Mouse (Mus musculus): ENCODE results near the gene Cd2. TPM values are rescaled to one million over a fixed set of nuclear protein-coding genes. Genes with fewer than 3 reads are reported as not detected.

The Cd2 gene
- 0.20 TPM in 1 of 2 replicates, not detected in the other for polyA plus RNA-seq (2015; fragmentation: Nextera tagmentation; extraction: Ambion mirVana)

DNA sequence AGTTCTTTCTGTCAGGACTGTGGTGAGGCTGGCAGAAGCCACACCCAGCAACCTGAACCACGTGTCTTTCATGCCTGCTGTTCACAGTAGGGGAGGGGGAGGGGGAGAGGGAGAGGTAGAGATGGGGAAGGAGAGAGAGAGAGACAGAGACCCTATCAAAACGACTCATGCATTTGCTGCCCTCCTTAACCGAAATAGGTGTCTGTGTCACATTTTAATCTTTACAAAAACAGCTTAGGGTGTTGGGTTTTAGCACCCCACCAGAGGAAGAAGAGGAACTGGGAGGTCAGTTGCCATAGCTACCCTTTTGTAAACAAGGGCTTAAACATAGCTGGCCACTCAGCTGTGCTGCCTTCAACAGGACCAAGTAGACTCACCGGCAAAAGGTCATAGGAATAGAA, at the start of gene Cd2:
TSS of gene Cd2 (minus strand) at position 29 of the 401 bp plus-strand sequence.
- 29% methylated on average over 4 of the region's 4 CpGs for WGBS
- no peak for ATAC-seq (ENCODE audit: insufficient number of reproducible peaks, low FRiP score, low TSS enrichment, low read depth)

GRCm38 (mm10) chr3:101328617-101329016, 40.9 kb upstream of the Cd2 start:
- no peaks in the 10 kb centered on the region; the same call in 1 of the 2 replicates for H3K9me3 ChIP-seq
- 32% methylated on average over 7 of the region's 7 CpGs for WGBS
- H3K27ac ChIP-seq, result no peak overlapping the region
- H3K4me2 ChIP-seq, result no peak overlapping the region
- no peaks in the 10 kb centered on the region for H3K36me3 ChIP-seq
- H3K4me3 ChIP-seq, result no peak overlapping the region
- H3K27me3 ChIP-seq, result no peaks in the 10 kb centered on the region
- peaks cover 16% of the 10 kb centered on the region for H3K4me1 ChIP-seq
- H3K9ac ChIP-seq, result no peak overlapping the region
- ATAC-seq (ENCODE audit: insufficient number of reproducible peaks, low FRiP score, low TSS enrichment, low read depth), result peak; percentile 65; the same call in 1 of the 2 replicates

More for the DNA sequence above, at the start of gene Cd2:
- Histone ChIP-seq H3K9me3 (no peaks in the 10 kb centered on the region), H3K4me3 (no peak within 1 kb of the TSS), H3K27me3 (no peaks in the 10 kb centered on the region), H3K4me1 (no peaks in the 10 kb centered on the region), H3K36me3 (no peaks in the 10 kb centered on the region), H3K9ac (no peak within 1 kb of the TSS), H3K27ac (no peak within 1 kb of the TSS), H3K4me2 (no peak within 1 kb of the TSS)

GRCm38 (mm10) chr3:101327248-101327647, 39.5 kb upstream of the Cd2 start:
- H3K4me1 ChIP-seq, result peaks cover 22% of the 10 kb centered on the region
- no peaks in the 10 kb centered on the region for H3K36me3 ChIP-seq
- H3K27ac ChIP-seq, result no peak overlapping the region
- H3K9ac ChIP-seq, result no peak overlapping the region
- 68% methylated on average over 2 of the region's 2 CpGs for WGBS
- H3K27me3 ChIP-seq, result no peaks in the 10 kb centered on the region
- no peak overlapping the region for H3K4me2 ChIP-seq
- no peaks in the 10 kb centered on the region; the same call in 1 of the 2 replicates for H3K9me3 ChIP-seq
- no peak overlapping the region for H3K4me3 ChIP-seq
- ATAC-seq (ENCODE audit: insufficient number of reproducible peaks, low FRiP score, low TSS enrichment, low read depth), result no peak

DNA sequence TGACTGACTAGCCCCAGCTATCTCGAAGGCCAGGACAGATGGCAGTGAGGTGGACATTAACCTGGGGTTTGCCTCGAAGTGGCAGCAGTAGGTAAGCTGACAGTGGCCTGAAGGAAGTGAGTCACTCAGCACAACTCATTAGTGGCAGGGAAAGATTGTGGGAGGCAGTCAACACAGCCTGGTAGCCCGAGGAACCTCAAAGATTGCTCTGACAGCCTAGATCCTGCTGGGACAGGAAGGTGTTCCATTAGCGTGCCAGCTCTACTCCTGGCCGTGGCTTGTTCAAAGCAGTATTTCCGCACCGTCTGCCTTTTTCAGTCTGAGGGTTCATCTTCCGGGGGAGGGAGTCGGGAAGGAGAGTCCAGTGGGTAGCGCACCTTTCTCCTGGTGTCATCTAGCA, 34.7 kb upstream of the Cd2 start:
- Histone ChIP-seq H3K4me1 (peaks cover 23% of the 10 kb centered on the region; the same call in 1 of the 2 replicates), H3K27ac (no peak overlapping the region), H3K36me3 (no peaks in the 10 kb centered on the region), H3K4me3 (no peak overlapping the region), H3K4me2 (no peak overlapping the region), H3K27me3 (no peaks in the 10 kb centered on the region), H3K9me3 (no peaks in the 10 kb centered on the region), H3K9ac (no peak overlapping the region)
- 50% methylated on average over 10 of the region's 10 CpGs for WGBS
- ATAC-seq (ENCODE audit: insufficient number of reproducible peaks, low FRiP score, low TSS enrichment, low read depth), result no peak

- Histone ChIP-seq H3K9me3 (no peaks in the 10 kb centered on the region), H3K4me2 (no peak overlapping the region), H3K9ac (no peak overlapping the region), H3K36me3 (no peaks in the 10 kb centered on the region), H3K27ac (no peak overlapping the region), H3K4me3 (no peak overlapping the region), H3K27me3 (no peaks in the 10 kb centered on the region), H3K4me1 (peaks cover 16% of the 10 kb centered on the region; the same call in 1 of the 2 replicates)
- 45% methylated on average over 7 of the region's 7 CpGs for WGBS
- no peak for ATAC-seq (ENCODE audit: insufficient number of reproducible peaks, low FRiP score, low TSS enrichment, low read depth)
Observed at GRCm38 (mm10) chr3:101320874-101321273, 33.1 kb upstream of the Cd2 start.

DNA sequence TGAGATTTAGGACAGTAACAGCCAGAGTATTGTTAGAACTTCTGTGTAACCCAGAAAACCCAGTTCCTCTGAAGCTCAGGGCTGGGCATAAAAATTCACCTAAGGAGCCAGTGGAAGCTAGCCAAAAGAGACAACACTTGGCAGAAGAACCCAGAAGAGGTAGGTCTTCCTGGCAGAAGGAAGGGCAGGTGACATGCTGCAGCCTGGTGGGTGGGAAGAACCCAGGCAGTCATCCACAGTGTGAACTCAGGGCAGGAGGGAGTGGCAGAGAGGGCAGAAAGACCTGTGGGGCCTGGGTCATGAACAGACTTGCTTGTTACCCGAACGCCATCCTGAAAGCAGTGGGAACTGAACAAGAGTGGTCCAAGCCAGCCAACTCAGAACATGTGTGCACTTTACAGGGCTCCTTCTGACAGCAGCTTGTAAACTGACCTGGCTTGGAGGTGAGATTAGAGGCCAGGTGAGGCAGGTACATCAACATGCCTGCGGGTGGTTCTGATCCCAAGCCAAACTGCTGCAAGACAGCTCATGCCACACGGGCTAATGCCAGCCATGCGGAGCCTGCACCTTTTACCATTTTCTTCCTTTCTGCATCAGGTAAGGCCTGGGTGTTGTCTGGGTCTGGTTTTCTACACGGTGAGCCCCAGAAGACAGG, 30.9 kb upstream of the Cd2 start:
- H3K27me3 ChIP-seq, result no peaks in the 10 kb centered on the region
- H3K36me3 ChIP-seq, result no peaks in the 10 kb centered on the region
- 66% methylated on average over 6 of the region's 6 CpGs for WGBS
- no peak overlapping the region for H3K4me2 ChIP-seq
- no peak overlapping the region for H3K27ac ChIP-seq
- no peak overlapping the region for H3K9ac ChIP-seq
- ATAC-seq (ENCODE audit: insufficient number of reproducible peaks, low FRiP score, low TSS enrichment, low read depth), result no peak
- no peak overlapping the region for H3K4me3 ChIP-seq
- no peaks in the 10 kb centered on the region for H3K9me3 ChIP-seq
- H3K4me1 ChIP-seq, result peaks cover 14% of the 10 kb centered on the region; the same call in 1 of the 2 replicates

DNA sequence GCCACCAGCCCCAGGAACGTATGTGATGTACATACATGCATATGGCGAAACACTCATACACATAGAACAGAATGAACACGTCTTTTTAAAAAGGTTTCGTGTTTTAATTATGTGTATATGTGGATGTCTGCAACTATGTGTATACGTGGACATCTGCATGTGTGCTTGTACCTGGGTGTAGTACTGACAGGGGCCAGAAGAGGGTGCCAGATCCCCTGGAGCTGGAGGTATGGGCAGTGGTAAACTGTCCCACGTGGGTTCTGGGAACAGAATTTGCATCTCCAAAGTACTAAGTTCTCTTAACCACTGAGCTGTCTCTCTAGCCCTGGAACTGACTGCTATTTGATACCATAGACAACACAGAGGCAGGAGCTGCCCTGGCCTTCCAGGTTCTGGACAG, 30.4 kb upstream of the Cd2 start:
- Histone ChIP-seq H3K4me1 (peaks cover 14% of the 10 kb centered on the region; the same call in 1 of the 2 replicates), H3K36me3 (no peaks in the 10 kb centered on the region), H3K9ac (no peak overlapping the region), H3K4me2 (no peak overlapping the region), H3K27me3 (no peaks in the 10 kb centered on the region), H3K27ac (no peak overlapping the region), H3K4me3 (no peak overlapping the region), H3K9me3 (no peaks in the 10 kb centered on the region)
- 76% methylated on average over 6 of the region's 6 CpGs for WGBS
- no peak for ATAC-seq (ENCODE audit: insufficient number of reproducible peaks, low FRiP score, low TSS enrichment, low read depth)

GRCm38 (mm10) chr3:101314954-101315353, 27.2 kb upstream of the Cd2 start:
- Histone ChIP-seq H3K27me3 (no peaks in the 10 kb centered on the region), H3K4me1 (peaks cover 3% of the 10 kb centered on the region; the same call in 1 of the 2 replicates), H3K4me2 (no peak overlapping the region), H3K36me3 (no peaks in the 10 kb centered on the region), H3K4me3 (no peak overlapping the region), H3K9ac (no peak overlapping the region), H3K27ac (no peak overlapping the region), H3K9me3 (no peaks in the 10 kb centered on the region)
- 69% methylated on average over 6 of the region's 6 CpGs for WGBS
- no peak for ATAC-seq (ENCODE audit: insufficient number of reproducible peaks, low FRiP score, low TSS enrichment, low read depth)

- no peak overlapping the region for H3K9ac ChIP-seq
- WGBS, result 80% methylated on average over 8 of the region's 8 CpGs
- no peaks in the 10 kb centered on the region for H3K36me3 ChIP-seq
- H3K4me2 ChIP-seq, result no peak overlapping the region
- no peaks in the 10 kb centered on the region for H3K27me3 ChIP-seq
- H3K4me3 ChIP-seq, result no peak overlapping the region
- peaks cover 7% of the 10 kb centered on the region; the same call in 1 of the 2 replicates for H3K4me1 ChIP-seq
- no peaks in the 10 kb centered on the region for H3K9me3 ChIP-seq
- no peak overlapping the region for H3K27ac ChIP-seq
- no peak for ATAC-seq (ENCODE audit: insufficient number of reproducible peaks, low FRiP score, low TSS enrichment, low read depth)
Observed at GRCm38 (mm10) chr3:101313266-101314051, 25.7 kb upstream of the Cd2 start.

GRCm38 (mm10) chr3:101310977-101311376, 23.2 kb upstream of the Cd2 start:
- no peak overlapping the region for H3K27ac ChIP-seq
- no peak overlapping the region for H3K4me3 ChIP-seq
- H3K4me1 ChIP-seq, result peaks cover 7% of the 10 kb centered on the region; the same call in 1 of the 2 replicates
- no peak for ATAC-seq (ENCODE audit: insufficient number of reproducible peaks, low FRiP score, low TSS enrichment, low read depth)
- H3K9me3 ChIP-seq, result no peaks in the 10 kb centered on the region
- 40% methylated on average over 9 of the region's 9 CpGs for WGBS
- no peak overlapping the region for H3K4me2 ChIP-seq
- H3K36me3 ChIP-seq, result no peaks in the 10 kb centered on the region
- no peaks in the 10 kb centered on the region for H3K27me3 ChIP-seq
- no peak overlapping the region for H3K9ac ChIP-seq

DNA sequence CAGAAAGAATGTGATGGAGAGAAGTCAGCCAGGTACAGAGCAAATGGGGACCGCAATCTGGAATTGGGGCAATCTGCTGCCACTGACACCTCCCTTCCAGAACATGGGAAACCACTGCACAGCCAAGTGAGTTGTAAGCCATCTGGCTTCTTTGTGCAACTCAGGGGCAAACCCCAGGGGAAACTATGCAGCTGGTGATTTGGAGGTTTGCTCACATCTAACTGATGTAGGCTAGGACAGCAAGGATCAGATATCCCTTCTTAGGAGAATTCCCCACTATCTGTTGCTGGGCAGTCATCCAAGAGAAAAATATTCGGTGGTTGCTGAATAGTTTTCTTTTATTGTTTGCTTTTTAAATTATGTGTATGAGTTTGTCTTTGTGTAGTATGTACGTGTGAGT, 21.9 kb upstream of the Cd2 start:
- Histone ChIP-seq H3K9ac (no peak overlapping the region), H3K4me3 (no peak overlapping the region), H3K4me1 (peaks cover 7% of the 10 kb centered on the region; the same call in 1 of the 2 replicates), H3K27ac (no peak overlapping the region), H3K27me3 (no peaks in the 10 kb centered on the region), H3K9me3 (no peaks in the 10 kb centered on the region), H3K4me2 (no peak overlapping the region), H3K36me3 (no peaks in the 10 kb centered on the region)
- no peak for ATAC-seq (ENCODE audit: insufficient number of reproducible peaks, low FRiP score, low TSS enrichment, low read depth)
- WGBS, result 56% methylated on average over 3 of the region's 3 CpGs

DNA sequence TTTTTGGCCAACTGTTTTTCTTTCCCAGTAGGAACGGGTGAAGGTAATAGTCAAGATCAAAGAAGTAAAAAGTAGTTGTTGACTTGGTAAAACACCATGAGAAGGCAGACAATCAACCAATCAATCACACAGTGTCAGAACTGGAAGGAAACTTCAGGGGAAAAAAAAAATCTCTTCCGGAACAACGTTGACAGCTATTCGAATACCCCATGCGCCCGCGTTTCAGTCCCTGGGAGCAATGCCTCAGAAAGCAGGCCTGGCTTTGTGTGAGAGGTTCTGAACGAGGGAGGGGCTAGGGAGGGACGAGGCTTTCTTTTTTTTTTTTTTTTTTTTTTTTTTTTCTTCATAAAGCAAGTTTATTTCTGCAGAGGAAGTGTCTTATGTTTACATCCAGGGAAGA, 18.4 kb upstream of the Cd2 start:
- Histone ChIP-seq H3K9me3 (no peaks in the 10 kb centered on the region), H3K9ac (no peak overlapping the region), H3K36me3 (no peaks in the 10 kb centered on the region), H3K27ac (no peak overlapping the region), H3K4me3 (no peak overlapping the region), H3K4me1 (peaks cover 11% of the 10 kb centered on the region), H3K27me3 (no peaks in the 10 kb centered on the region), H3K4me2 (no peak overlapping the region)
- no peak for ATAC-seq (ENCODE audit: insufficient number of reproducible peaks, low FRiP score, low TSS enrichment, low read depth)
- 71% methylated on average over 9 of the region's 9 CpGs for WGBS

All from limb, embryonic 15.5 days (tissue).